Mouse (Mus musculus): ENCODE results near the gene F8.

- no peak for TF ChIP-seq POLR2A (IDR thresholded peaks at IDR 0.05; ENCODE audit: borderline replicate concordance, low read depth, low read length)
- TF ChIP-seq CTCF (IDR thresholded peaks at IDR 0.05; ENCODE audit: low read depth, low read length), result no peak
Measured at GRCm38 (mm10) chrX:75130467-75131160, 251.8 kb downstream of the F8 start, which contains the start of gene Mpp1.

All from bone marrow macrophage, adult 2 months (primary cell).